Mouse (Mus musculus) heart, embryonic 13.5 days (tissue): ENCODE measurements at regions not wholly inside any gene's neighbourhood (a gene's known extent, or its start where the extent isn't known, plus 50 kb on each side); places are given as distances from the start of the nearest gene placed in this dataset.

ENCODE experiments used
- ATAC-seq: fragments of 200-750 bp; cut with Nextera tagmentation; 2 replicates; pipeline ENCODE4 v1.8.0; 2017; ENCODE audit warnings: moderate TSS enrichment; ENCODE audit not compliant: insufficient number of reproducible peaks, low FRiP score, low TSS enrichment; ENCODE audit errors: extremely low read depth
- H3K27ac ChIP-seq: fragments of 300-500 bp; sonication (generic); replicated peaks from 2 replicates; pipeline ENCODE4 v1.5.1; 2015; ENCODE audit warnings: moderate library complexity, mild to moderate bottlenecking, inconsistent platforms
- H3K27me3 ChIP-seq: fragments of 300-500 bp; sonication (generic); replicated peaks from 2 replicates; pipeline ENCODE4 v1.6.1; 2015; ENCODE audit warnings: mild to moderate bottlenecking, inconsistent platforms
- H3K36me3 ChIP-seq: fragments of 300-500 bp; sonication (generic); 2 replicates; pipeline ENCODE4 v1.6.1; 2015; ENCODE audit warnings: mild to moderate bottlenecking, inconsistent platforms
- H3K4me1 ChIP-seq: fragments of 300-500 bp; sonication (generic); 2 replicates; pipeline ENCODE4 v1.6.1; 2015; ENCODE audit warnings: inconsistent platforms
- H3K4me2 ChIP-seq: fragments of 300-500 bp; sonication (generic); 2 replicates; pipeline ENCODE4 v1.6.1; 2015; ENCODE audit warnings: inconsistent platforms, mild to moderate bottlenecking, moderate library complexity
- H3K4me3 ChIP-seq: fragments of 300-500 bp; sonication (generic); 2 replicates; pipeline ENCODE4 v1.5.1; 2015; ENCODE audit warnings: moderate library complexity, mild to moderate bottlenecking, inconsistent platforms
- H3K9ac ChIP-seq: fragments of 300-500 bp; sonication (generic); 2 replicates; pipeline ENCODE4 v1.6.1; 2015; ENCODE audit warnings: inconsistent platforms, mild to moderate bottlenecking, moderate library complexity
- H3K9me3 ChIP-seq: fragments of 300-500 bp; sonication (generic); 2 replicates; pipeline ENCODE4 v1.6.1; 2016; ENCODE audit warnings: inconsistent platforms
- WGBS: fragments of 180-500 bp; shearing (Covaris S2); methylation state at CpG from one replicate; pipeline ENCODE4 v1.1.7; 2015; ENCODE audit warnings: mixed read lengths; 5-methylcytosine and 5-hydroxymethylcytosine counted together

DNA sequence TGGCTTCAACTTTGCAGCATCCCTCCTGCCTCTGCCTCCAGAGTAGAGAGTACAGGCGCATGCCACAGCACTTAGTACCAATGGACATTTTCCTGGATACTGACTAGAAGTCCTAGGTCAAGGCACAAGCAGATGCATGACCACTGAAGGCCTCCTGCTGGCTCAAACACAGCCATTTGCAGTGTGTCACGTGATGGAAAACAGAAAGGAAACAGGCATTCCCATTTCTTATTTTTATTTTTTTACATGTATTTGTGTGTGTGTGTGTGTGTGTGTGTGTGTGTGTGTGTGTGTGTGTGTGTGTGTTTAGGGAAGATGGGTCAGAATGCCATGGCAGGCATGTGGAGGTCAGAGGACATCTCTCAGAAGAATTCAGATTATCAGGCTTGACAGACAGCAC, 65.6 kb downstream of the Thap12 start:
- 81% methylated on average over 2 of the region's 2 CpGs for WGBS
- H3K4me1 ChIP-seq: peaks cover 29% of the 10 kb centered on the region
- H3K4me3 ChIP-seq: no peak overlapping the region
- no peaks in the 10 kb centered on the region for H3K36me3 ChIP-seq
- H3K9me3 ChIP-seq: no peaks in the 10 kb centered on the region
- no peak for ATAC-seq
- H3K4me2 ChIP-seq: no peak overlapping the region
- no peak overlapping the region for H3K27ac ChIP-seq
- no peak overlapping the region for H3K9ac ChIP-seq
- no peaks in the 10 kb centered on the region for H3K27me3 ChIP-seq

DNA sequence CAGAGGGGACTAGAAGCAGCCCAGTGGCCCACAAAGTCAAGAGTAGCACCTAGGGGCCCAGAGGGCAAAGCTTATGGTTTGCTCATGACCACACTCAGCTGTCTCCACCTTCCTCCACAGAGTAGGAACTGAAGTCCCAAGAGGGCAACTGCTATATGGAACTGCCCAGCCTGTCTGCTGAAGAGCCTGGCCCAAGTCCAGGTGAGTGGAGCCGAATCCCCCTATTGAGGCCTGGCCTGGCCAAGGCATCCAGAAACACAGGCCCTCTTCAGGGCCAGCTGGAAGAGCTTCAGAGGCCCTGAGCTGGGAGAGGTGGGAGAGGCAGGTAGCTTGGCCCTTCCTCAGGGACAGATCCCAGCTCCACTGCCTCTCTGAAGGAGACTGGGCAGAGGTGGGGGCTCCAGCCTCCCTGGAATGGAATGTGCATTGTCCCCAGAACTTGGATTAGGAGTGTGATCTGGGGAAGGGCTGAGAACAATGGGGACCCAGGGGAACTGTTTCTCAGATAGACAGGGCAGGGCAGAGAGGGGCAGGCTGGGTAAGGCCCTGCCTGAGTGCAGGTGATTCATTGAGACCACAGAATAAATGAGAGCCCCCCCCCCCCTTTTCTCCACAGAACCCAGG, 65.7 kb upstream of the Wnt11 start:
- WGBS: 14% methylated on average over 1 of the region's 1 CpGs
- H3K4me2 ChIP-seq: no peak overlapping the region
- H3K9me3 ChIP-seq: no peaks in the 10 kb centered on the region
- H3K36me3 ChIP-seq: no peaks in the 10 kb centered on the region
- H3K27ac ChIP-seq: peak overlapping the region; percentile 61
- no peaks in the 10 kb centered on the region for H3K27me3 ChIP-seq
- peaks cover 29% of the 10 kb centered on the region for H3K4me1 ChIP-seq
- no peak overlapping the region for H3K4me3 ChIP-seq
- H3K9ac ChIP-seq: peak overlapping the region; percentile 62
- no peak for ATAC-seq

DNA sequence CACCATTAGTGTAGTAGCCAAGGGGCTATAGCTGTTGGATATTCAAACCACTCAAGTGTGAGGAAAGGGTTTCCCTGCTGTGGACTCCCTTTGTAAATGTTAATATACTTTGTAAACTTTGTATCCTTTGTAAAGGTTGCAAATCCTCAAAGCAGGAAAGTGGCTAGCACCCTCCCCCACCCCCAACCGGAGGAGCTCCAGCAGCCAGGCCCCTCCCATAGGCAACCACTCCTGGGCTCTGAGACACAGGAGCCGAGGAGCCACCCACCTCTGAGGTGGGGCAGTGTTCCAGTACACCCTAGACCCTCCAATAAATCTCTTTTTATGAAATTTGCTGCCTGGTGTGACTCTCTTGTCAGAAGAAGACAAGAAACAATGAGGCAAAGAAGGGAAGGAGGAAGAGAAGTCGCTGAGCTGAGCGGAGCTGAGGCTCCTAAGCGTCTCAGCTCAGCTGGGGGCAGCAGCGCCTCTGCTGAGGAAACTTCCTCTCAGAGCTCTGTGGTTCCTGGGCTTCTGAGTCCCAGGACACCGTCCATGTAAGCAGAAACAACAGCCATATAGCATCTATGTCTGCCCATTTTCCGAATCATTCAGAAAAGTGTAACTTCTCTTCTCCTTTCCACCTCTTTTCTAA, 64.5 kb upstream of the Wnt11 start:
- Histone ChIP-seq H3K36me3 (no peaks in the 10 kb centered on the region), H3K27ac (peak overlapping the region; percentile 45; the same call in 1 of the 2 replicates), H3K4me3 (peak overlapping the region; percentile 14; the same call in 1 of the 2 replicates), H3K9ac (peak overlapping the region; percentile 50; the same call in 1 of the 2 replicates), H3K9me3 (no peaks in the 10 kb centered on the region), H3K27me3 (no peaks in the 10 kb centered on the region), H3K4me2 (peak overlapping the region; percentile 51), H3K4me1 (peaks cover 36% of the 10 kb centered on the region)
- no peak for ATAC-seq
- 16% methylated on average over 8 of the region's 8 CpGs for WGBS

DNA sequence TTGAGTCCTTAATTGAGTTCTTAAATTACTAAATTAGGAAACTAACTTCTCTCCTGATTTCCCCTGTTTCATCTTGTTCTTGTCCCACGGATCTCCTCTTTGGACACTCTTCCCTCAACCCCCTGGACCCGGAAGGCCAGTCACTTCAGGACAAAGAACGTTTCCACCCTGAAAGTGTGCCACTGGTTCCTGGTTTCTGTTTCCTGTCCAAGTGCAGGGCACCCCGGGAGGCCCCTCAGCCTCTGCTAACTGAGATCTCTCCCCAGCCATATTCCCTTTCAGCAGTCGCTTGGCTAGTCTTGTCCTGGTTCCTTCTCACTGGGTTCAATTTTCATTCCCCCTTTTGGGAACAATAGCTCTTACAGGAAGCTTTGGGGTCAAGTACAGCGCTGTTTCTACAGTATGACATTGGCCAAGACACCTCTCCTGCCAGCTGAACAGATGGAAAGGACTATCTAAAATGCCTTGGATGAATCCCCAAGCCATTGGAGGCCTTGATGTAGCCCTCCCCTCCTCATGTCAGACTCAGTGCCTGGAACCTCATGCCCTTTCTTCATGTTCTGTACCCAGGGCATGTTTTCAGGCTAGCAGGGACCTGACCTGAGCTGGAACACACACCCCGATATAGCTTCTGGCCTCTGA, 63.7 kb upstream of the Wnt11 start:
- Histone ChIP-seq H3K36me3 (no peaks in the 10 kb centered on the region), H3K4me3 (no peak overlapping the region), H3K27ac (peak overlapping the region; percentile 45; the same call in 1 of the 2 replicates), H3K9me3 (no peaks in the 10 kb centered on the region), H3K9ac (no peak overlapping the region), H3K4me2 (no peak overlapping the region), H3K4me1 (peaks cover 36% of the 10 kb centered on the region), H3K27me3 (no peaks in the 10 kb centered on the region)
- WGBS: 55% methylated on average over 7 of the region's 7 CpGs
- ATAC-seq: no peak

DNA sequence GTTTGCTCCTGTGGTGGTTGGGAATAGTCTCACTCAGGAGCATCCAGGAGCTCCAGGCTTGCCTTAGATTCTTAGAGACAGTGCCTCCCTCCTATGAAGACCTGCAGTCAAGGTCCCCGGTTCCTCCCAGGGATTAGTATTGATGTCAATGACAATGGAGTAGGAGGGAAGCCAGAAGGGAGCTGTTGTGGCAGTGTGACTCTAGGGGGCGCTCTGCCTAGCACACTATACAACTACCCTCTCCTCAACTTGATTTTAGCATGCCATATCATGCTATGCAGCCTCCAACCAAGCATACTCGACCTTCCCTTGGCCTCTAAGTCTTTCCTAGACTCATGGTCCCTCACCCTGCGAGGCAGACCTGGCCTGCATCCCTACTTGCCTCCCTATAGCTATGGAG, 60.3 kb upstream of the Wnt11 start:
- Histone ChIP-seq H3K36me3 (no peaks in the 10 kb centered on the region), H3K27ac (no peak overlapping the region), H3K4me1 (peaks cover 34% of the 10 kb centered on the region), H3K9ac (no peak overlapping the region), H3K4me2 (no peak overlapping the region), H3K27me3 (no peaks in the 10 kb centered on the region), H3K9me3 (no peaks in the 10 kb centered on the region), H3K4me3 (no peak overlapping the region)
- WGBS: 38% methylated on average over 4 of the region's 4 CpGs
- no peak for ATAC-seq

GRCm38 (mm10) chr7:98775031-98775430, 59.9 kb upstream of the Wnt11 start:
- no peak for ATAC-seq
- 38% methylated on average over 8 of the region's 8 CpGs for WGBS
- no peak overlapping the region for H3K9ac ChIP-seq
- no peak overlapping the region for H3K4me2 ChIP-seq
- no peaks in the 10 kb centered on the region for H3K27me3 ChIP-seq
- H3K36me3 ChIP-seq: no peaks in the 10 kb centered on the region
- H3K9me3 ChIP-seq: no peaks in the 10 kb centered on the region
- peaks cover 30% of the 10 kb centered on the region for H3K4me1 ChIP-seq
- no peak overlapping the region for H3K4me3 ChIP-seq
- no peak overlapping the region for H3K27ac ChIP-seq

GRCm38 (mm10) chr7:98777304-98777849, 57.5 kb upstream of the Wnt11 start:
- Histone ChIP-seq H3K9ac (no peak overlapping the region), H3K9me3 (no peaks in the 10 kb centered on the region), H3K36me3 (no peaks in the 10 kb centered on the region), H3K4me3 (no peak overlapping the region), H3K27ac (no peak overlapping the region), H3K4me2 (no peak overlapping the region), H3K4me1 (peaks cover 16% of the 10 kb centered on the region), H3K27me3 (no peaks in the 10 kb centered on the region)
- WGBS: 70% methylated on average over 3 of the region's 3 CpGs
- no peak for ATAC-seq

GRCm38 (mm10) chr7:98778929-98779328, 56.0 kb upstream of the Wnt11 start:
- Histone ChIP-seq H3K27me3 (no peaks in the 10 kb centered on the region), H3K4me1 (peaks cover 29% of the 10 kb centered on the region), H3K4me2 (no peak overlapping the region), H3K9me3 (no peaks in the 10 kb centered on the region), H3K9ac (no peak overlapping the region), H3K27ac (no peak overlapping the region), H3K36me3 (no peaks in the 10 kb centered on the region), H3K4me3 (no peak overlapping the region)
- ATAC-seq: no peak
- WGBS: 12% methylated on average over 5 of the region's 5 CpGs

- 46% methylated on average over 5 of the region's 5 CpGs for WGBS
- H3K9me3 ChIP-seq: no peaks in the 10 kb centered on the region
- H3K4me1 ChIP-seq: peaks cover 49% of the 10 kb centered on the region
- peak overlapping the region; percentile 50; the same call in 1 of the 2 replicates for H3K9ac ChIP-seq
- H3K27me3 ChIP-seq: no peaks in the 10 kb centered on the region
- H3K27ac ChIP-seq: peak overlapping the region; percentile 88
- no peaks in the 10 kb centered on the region for H3K36me3 ChIP-seq
- no peak for ATAC-seq
- H3K4me3 ChIP-seq: no peak overlapping the region
- H3K4me2 ChIP-seq: peak overlapping the region; percentile 49
These were observed 51.4 kb upstream of the Wnt11 start for GRCm38 (mm10) chr7:98783521-98783920.

- H3K9ac ChIP-seq: peak overlapping the region; percentile 67
- H3K27me3 ChIP-seq: no peaks in the 10 kb centered on the region
- peaks cover 49% of the 10 kb centered on the region for H3K4me1 ChIP-seq
- H3K4me3 ChIP-seq: no peak overlapping the region
- peak overlapping the region; percentile 49 for H3K4me2 ChIP-seq
- H3K9me3 ChIP-seq: no peaks in the 10 kb centered on the region
- peak overlapping the region; percentile 88 for H3K27ac ChIP-seq
- H3K36me3 ChIP-seq: no peaks in the 10 kb centered on the region
- WGBS: 8% methylated on average over 7 of the region's 7 CpGs
- ATAC-seq: peak; percentile 69; the same call in 1 of the 2 replicates
These were observed 51.0 kb upstream of the Wnt11 start for GRCm38 (mm10) chr7:98783954-98784353.

- peak overlapping the region; percentile 67 for H3K9ac ChIP-seq
- H3K4me2 ChIP-seq: peak overlapping the region; percentile 49
- H3K9me3 ChIP-seq: no peaks in the 10 kb centered on the region
- ATAC-seq: 0 out of 2 replicates have a peak, but pooled peaks have one; percentile 21
- 45% methylated on average over 15 of the region's 15 CpGs for WGBS
- peak overlapping the region; percentile 88 for H3K27ac ChIP-seq
- H3K36me3 ChIP-seq: no peaks in the 10 kb centered on the region
- H3K27me3 ChIP-seq: no peaks in the 10 kb centered on the region
- H3K4me1 ChIP-seq: peaks cover 54% of the 10 kb centered on the region
- no peak overlapping the region for H3K4me3 ChIP-seq
These were observed 50.5 kb upstream of the Wnt11 start for GRCm38 (mm10) chr7:98784369-98784931.
